Mouse (Mus musculus) liver, postnatal 0 days (tissue): ENCODE results near the gene Ntn1. TPM values are rescaled to one million over a fixed set of nuclear protein-coding genes. Genes with fewer than 3 reads are reported as not detected.

ENCODE experiments used
- ATAC-seq: fragments of 200-750 bp; cut with Nextera tagmentation; 2 replicates; pipeline ENCODE4 v1.8.0; 2017; ENCODE audit warnings: mild to moderate bottlenecking, moderate library complexity
- DNase-seq: peaks from one replicate; pipeline ENCODE4 v3.0.0-alpha.2; 2016
- H3K27ac ChIP-seq: fragments of 300-500 bp; sonication (generic); 2 replicates; pipeline ENCODE4 v1.5.1; 2014; ENCODE audit warnings: antibody characterized with exemption, moderate library complexity, mild to moderate bottlenecking, low read depth
- H3K27me3 ChIP-seq: fragments of 300-500 bp; sonication (generic); 2 replicates; pipeline ENCODE4 v1.6.1; 2014; ENCODE audit warnings: low read length, control low read depth, mixed read lengths; ENCODE audit not compliant: insufficient read depth
- H3K36me3 ChIP-seq: fragments of 300-500 bp; sonication (generic); replicated peaks from 2 replicates; pipeline ENCODE4 v1.6.1; 2014; ENCODE audit warnings: mild to moderate bottlenecking, control low read depth, low read length, moderate library complexity, mixed read lengths; ENCODE audit not compliant: insufficient read depth
- H3K4me1 ChIP-seq: fragments of 300-500 bp; sonication (generic); 2 replicates; pipeline ENCODE4 v1.6.1; 2014; ENCODE audit warnings: antibody characterized with exemption, mild to moderate bottlenecking, control low read depth; ENCODE audit not compliant: insufficient read depth
- H3K4me2 ChIP-seq: fragments of 300-500 bp; sonication (generic); 2 replicates; pipeline ENCODE4 v1.6.1; 2014; ENCODE audit warnings: low read depth, mild to moderate bottlenecking, low read length, moderate library complexity, mixed read lengths
- H3K4me3 ChIP-seq: fragments of 300-500 bp; sonication (generic); 2 replicates; pipeline ENCODE4 v1.5.1; 2014; ENCODE audit warnings: low read depth, low read length
- H3K9ac ChIP-seq: fragments of 300-500 bp; sonication (generic); replicated peaks from 2 replicates; pipeline ENCODE4 v1.6.1; 2014; ENCODE audit warnings: mild to moderate bottlenecking, moderate library complexity
- H3K9me3 ChIP-seq: fragments of 300-500 bp; sonication (generic); 2 replicates; pipeline ENCODE4 v1.6.1; 2016; ENCODE audit warnings: mild to moderate bottlenecking, control low read depth, low read length, mixed read lengths
- CTCF ChIP-seq: sonication (generic); IDR thresholded peaks from 2 replicates; pipeline ENCODE4 v1.5.1; 2016; ENCODE audit warnings: antibody characterized with exemption, low read depth
- EP300 ChIP-seq: IDR thresholded peaks from 2 replicates; pipeline ENCODE4 v1.6.1; 2016; ENCODE audit warnings: antibody characterized with exemption, low read depth, mild to moderate bottlenecking
- WGBS: fragments of 180-500 bp; shearing (Covaris S2); extraction: QIAGEN DNeasy Blood & Tissue Kit; methylation state at CpG from one replicate; pipeline ENCODE4 v1.1.7; 2014; ENCODE audit not compliant: insufficient replicate concordance; 5-methylcytosine and 5-hydroxymethylcytosine counted together
- microRNA-seq: library from miRNA; unstranded; fragments of <30 nt; microRNA quantifications from one replicate; pipeline ENCODE4, GENCODE M21; 2016
- polyA plus RNA-seq: library from polyadenylated mRNA; unstranded; fragments of >200 nt; fragmentation: Nextera tagmentation; extraction: Ambion mirVana; gene quantifications from 2 replicates; pipeline ENCODE4 v1.2.1, GENCODE M21; 2015

The Ntn1 gene
- polyA plus RNA-seq, 1 experiment from 2014 or later, result 0.76 TPM

- WGBS, result 83% methylated on average over 4 of the region's 4 CpGs
- Histone ChIP-seq H3K27ac (no peak overlapping the region), H3K27me3 (no peaks in the 10 kb centered on the region), H3K9ac (no peak overlapping the region), H3K4me3 (no peak overlapping the region), H3K36me3 (no peaks in the 10 kb centered on the region), H3K4me2 (no peak overlapping the region), H3K4me1 (no peaks in the 10 kb centered on the region), H3K9me3 (no peaks in the 10 kb centered on the region)
- no peak for ATAC-seq
- DNase-seq, result no peak
- no peak for TF ChIP-seq CTCF
- TF ChIP-seq EP300, result no peak
Measured at GRCm38 (mm10) chr11:68159867-68160266, 240.8 kb downstream of the Ntn1 start.

Small RNAs within 50 kb of the gene (microRNA-seq; reads per million reads assigned to microRNA genes)
- gene Mir6406, result not detected

Other genes starting within 250 kb of the Ntn1 start
- gene Pik3r5, start 31.3 kb upstream of the Ntn1 start, polyA plus RNA-seq, result 0.82 and 0.86 TPM in 2 replicates
- 2.4 and 2.5 TPM in 2 replicates for gene Pik3r6, start 102.2 kb upstream of the Ntn1 start, polyA plus RNA-seq
- gene Mfsd6l, start 155.4 kb upstream of the Ntn1 start, polyA plus RNA-seq, result 0.12 TPM in 1 of 2 replicates, not detected in the other
- gene Ccdc42, start 186.2 kb upstream of the Ntn1 start, polyA plus RNA-seq, result not detected in 2 replicates